Mouse (Mus musculus) adrenal gland, postnatal 14 days (tissue): ENCODE measurements around the gene Lpp. TPM values are rescaled to one million over a fixed set of nuclear protein-coding genes. Genes with fewer than 3 reads are reported as not detected.

Experiments used
- DNase-seq: peaks from one replicate; pipeline ENCODE4 v3.0.0; 2021; ENCODE audit warnings: mixed read lengths
- long read RNA-seq, 2 experiments: library from polyadenylated mRNA; stranded (forward); transcript quantifications; one replicate each; pipeline ENCODE4 v2.0.0; 2021
- total RNA-seq: library from RNA; stranded (reverse); gene quantifications from 2 replicates; pipeline ENCODE4 v1.2.3, GENCODE M21; 2021

Gene Lpp
- total RNA-seq, result 56.7 and 61.6 TPM in 2 replicates
- long read RNA-seq, experiment 1, partial matches to known transcripts, result 1 of 9 reads
- long read RNA-seq, experiment 1, other reads (novel, unspliced or antisense), result 8 of 9 reads
- long read RNA-seq, experiment 2, full-length matches to known transcripts, result 1 of 10 reads
- long read RNA-seq, experiment 2, partial matches to known transcripts, result 0 of 10 reads
- long read RNA-seq, experiment 2, other reads (novel, unspliced or antisense), result 9 of 10 reads

DNA sequence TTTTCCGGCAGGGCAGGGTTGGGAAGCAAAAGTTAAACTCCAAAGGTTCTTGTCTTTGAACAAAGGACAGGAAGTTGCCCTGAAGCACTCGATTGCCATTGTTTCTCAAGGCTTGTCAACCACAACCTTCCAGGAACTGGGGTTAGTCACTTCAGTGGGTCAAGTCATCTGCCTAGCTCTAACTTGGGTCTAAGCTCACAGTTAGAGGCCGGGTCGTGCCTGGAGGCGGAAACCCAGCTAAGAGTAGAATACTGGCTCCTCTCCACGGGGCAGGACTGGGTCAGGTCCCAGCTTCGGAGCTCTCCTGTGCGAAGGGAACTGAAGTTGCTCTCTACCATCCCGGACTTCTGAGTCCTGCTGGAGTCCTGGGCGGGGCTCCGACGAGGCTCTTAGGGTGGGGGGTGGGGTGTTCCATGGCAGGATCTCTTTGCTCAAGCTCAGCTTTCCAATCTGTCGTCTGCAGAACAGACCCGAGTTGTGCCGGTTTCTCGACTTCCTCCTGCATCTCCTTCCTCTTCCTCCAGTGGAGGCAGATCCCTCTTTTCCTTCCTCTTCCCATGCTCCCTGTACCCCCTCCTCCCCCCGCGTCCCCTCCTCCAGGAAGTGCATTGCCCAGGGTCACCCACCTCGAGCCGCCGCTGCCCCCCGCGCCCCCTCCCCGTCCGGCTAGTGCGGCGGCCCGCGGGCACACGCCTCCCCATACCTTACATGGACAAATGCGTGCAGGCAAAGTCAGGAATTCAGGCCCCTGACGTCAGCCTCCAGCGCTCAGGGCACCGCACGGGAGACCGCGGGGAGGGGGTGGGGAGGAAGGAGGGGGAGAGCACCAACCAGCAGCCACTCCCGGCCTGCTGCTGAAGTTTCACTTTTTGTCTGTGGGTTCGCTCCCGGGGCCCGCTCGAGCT lies at the start of gene Lpp:
Lpp (plus strand) TSS at position 857 of the 905 bp plus-strand sequence.
- DNase-seq, result peak; percentile 89

DNA sequence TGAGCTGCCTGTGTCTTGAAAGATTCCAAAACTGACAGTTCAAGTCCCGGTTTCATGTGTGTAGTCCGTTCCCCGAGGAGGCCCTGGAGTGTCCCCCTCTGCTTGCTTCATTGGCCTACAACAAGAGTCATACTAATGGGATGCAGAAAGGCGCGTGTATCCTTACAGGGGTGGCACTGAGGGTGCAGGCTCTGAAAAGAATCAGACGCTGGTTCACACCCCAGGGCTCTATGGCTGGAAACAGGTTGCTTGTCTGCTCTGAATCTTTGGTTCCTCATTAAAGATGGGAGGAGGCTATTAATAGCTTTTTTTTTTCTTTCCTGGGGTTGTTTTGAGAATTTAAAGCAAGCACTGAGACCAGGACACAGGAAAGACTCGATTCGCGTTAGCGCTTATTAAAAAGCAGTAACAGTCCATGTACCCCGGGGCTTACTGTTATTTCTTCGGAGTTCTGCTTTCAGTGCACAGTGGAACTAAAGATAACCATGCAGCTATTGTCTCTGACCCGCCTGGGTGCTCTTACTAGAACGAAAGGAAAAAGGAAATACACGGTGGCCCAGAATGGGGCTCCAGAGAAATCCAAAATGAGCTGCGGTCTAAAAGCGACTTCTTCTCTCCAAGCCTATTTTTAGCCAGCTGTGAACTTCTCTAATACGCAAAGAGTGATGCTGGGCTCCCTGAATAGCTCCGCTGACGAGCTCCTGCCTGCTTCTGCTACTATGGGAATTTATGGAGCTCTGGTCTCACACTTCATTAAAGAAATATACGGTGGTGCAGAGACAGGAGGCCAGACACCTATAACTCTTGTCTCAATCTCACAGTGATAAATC lies 45.5 kb upstream of the Lpp start:
- peak; percentile 21 for DNase-seq

DNA sequence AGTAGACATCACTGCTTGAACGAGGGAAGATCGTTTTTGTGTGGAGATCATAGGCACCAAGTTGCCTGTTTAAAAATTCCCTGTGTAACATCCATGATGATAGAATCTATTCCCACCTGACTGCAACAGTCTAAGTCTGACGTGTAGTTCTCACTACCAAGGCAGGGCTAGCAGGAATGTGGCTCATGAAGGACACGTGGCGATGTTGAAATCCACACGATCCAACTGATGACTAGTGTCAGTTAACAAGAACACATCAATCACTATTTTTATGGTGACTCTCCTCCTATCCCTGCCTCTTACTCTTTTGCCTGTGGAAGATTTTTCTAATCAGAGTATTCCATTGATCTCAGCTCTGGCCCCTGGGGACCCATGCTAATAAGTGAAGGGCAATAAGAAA lies 43.0 kb upstream of the Lpp start:
- DNase-seq, result no peak

DNA sequence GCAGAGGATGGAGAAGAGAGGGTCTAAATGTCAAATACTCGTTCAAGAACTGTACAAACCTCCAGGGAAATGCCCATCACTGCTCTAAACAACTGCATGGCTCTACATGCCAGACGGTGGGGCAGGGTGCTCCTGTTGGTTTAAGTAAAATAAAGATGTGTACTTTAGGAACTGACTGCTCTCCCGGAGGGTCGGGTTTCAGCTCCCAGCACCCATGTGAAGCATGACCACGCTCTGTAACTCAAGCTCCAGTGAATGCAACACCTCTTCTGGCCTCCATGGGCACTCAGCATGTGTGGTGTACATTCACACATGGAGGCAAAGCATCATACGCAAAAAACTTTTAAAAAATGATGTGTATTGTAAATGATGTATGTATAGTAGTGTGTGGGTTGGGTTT lies 42.6 kb upstream of the Lpp start:
- no peak for DNase-seq

DNA sequence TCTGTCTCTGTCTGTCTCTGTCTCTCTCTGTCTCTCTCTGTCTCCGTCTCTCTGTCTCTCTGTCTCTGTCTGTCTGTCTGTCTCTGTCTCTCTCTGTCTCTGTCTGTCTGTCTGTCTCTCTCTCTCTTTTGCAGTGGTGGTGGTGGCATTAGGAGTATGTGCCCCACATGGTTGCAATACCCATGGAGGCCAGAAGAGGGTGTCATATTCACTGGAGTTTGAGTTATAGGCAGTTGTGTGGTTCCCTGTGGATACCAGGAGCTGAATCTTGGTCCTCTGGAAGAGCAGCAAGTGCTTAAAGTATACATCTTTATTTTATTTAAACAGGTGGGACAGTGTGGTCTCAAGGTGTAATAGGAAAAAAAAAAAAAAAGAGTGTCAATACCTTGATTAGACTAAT lies 41.5 kb upstream of the Lpp start:
- DNase-seq, result no peak

DNA sequence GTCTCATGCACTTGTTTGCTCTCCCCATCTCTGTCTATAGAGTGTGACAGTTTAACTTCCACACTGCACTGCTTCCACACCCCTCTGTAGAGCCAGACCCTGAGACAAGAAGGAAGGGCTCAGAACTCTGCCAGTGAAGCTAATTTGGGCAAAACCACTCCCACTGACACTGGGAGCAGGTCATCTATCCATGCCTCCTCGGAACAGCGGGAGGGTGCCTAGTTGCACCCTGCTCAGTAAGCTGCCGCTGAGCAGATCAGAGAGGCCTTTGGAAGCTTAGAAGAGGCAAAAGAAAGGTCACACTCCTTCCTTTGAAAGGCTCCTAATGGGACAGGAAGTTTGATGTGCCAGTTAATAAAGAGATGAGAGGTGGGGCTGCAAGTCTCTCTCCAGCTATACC lies 39.5 kb upstream of the Lpp start:
- DNase-seq, result no peak

DNA sequence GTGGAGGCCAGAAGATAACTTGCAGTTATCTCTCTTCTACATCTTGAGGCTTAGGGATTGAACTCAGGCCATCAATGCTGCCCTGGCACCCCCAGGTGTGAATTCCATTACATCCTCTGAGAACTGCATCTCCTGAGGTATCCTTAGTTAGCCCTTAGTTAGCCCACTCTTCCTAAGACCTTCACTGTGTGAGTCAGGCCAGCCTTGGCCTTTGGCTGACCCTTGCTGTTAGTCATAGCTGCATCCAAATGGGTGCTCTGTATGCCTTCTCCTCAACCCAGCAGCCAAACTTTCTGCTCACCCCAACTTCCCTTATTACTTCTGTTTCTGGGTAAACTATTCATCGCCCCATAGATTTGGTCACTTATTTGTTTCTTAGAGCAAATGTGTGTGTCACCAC lies 31.6 kb upstream of the Lpp start:
- DNase-seq, result peak; percentile 53

DNA sequence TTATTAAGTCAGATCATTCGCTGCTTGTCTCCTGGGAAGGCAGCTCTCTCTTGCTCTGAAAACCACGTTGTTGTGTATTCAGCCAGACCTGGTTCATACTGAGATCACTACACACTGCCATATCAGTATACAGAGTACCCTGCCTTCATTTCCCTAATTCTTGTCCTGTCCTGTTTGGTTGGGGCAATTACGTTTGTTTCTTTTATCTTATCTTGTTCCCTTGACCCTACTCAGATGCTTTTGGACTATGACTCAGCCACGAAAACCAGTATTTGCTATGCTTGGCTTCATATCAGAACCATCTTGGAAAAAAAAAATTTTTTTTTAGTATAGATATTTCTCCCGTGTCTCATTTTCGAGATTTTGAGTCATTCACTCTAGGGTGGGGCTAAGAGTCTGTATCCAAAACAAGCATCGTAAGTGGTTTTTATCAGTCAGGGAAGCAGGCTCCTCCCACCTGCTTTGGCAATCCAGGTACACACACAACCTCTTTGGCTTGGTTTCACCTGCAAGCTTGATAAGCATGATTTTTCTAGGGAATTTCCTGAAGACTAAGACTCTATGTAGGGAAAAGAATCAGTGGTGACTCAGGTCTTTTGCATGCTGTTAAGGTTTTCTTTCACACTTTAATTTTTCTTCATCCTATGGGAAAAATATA lies 29.1 kb upstream of the Lpp start:
- DNase-seq, result no peak

DNA sequence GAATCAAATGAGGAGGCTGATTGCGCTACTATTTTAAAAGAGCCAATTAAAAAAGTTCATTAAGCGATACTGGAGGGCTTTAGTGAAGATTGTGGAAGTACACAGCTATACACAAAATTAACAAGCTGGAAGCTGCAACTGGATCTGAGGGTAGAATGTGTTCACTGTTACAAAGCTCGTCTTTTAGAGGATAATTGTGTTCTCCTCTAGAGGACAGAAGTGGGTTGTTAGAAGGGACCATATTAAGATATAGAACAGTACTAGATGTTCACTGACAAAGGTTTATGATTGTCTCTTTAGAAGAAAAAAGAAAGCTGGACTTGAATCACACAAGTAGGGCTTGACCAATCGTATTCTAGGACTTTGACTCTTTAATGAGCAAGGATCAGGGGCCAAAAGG lies 27.4 kb upstream of the Lpp start:
- DNase-seq, result no peak

DNA sequence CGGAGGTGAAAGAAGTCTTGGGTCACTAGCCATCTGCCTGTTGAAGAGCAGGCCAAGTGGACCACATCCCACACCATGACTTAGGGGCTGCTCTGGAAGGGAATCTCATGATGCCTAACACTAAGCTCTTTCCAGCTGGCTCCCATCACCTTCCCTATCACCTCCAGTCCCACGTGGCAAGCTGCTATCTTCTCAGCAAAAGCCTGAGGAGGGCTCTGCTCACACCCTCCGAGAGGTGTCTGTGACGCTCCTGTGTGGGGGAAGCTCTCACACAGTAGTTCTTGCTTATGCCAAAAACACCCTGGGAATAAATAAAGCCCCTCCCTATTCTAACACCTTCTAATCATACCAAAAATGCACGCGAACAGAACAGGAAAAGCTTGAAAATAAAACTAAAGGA lies 26.2 kb upstream of the Lpp start:
- DNase-seq, result no peak

DNA sequence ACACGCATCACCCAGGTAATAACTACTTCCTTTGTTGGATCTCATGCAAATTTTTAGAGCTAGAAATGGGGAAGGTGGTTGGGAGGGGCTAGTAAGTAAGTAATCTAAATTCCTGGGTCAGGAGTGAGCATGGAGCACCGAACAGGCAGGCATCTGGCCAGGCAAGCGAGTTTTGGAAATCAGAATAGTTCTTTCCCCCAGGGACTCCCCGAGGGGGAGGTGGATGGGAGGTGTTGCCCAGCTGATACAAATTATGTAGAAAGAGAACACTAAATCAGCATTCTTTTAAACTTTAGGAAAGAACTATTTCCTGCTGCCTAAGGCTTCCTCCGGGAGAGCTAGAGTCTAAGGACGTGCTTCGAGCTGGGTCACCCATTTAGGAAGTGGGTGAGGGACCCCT lies 25.8 kb upstream of the Lpp start:
- peak; percentile 53 for DNase-seq

DNA sequence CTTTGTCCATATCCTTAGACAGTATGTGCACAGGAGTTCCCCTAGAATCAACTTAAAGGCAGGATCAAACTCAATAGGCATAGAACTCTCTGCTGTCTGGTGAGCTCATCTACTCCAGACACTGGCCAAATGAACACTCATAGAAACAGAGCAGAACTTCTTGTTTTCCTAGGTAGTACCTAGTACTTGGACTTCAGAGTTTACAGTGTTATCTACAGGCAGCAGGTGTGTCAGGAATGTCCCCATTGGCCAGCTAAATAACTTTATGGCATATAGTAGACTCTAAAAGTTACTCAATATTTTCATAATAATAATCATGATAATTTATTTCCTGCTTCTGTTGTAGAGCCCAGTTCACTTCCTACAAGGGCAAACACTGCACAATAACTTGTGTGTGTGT lies 16.8 kb upstream of the Lpp start:
- DNase-seq, result no peak

DNA sequence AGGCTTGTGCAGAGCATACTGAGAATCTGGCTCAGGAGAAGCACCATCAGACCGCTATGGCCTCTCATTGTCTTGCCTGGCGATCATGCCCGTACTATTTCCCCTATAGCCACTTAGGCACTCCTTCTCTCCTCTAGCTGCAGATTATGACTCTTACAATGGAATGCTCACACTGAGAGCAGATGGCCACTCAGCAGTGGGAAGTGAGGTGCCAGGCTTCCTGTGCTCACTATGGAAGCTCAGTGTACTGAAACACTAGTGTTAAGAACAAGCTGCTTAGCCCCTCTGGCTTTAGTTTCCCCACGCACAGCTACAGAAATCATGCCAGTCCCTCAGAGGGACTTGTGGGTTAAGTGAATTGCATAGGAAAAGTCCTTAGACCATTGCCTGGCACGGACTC lies 2.7 kb upstream of the Lpp start:
- no peak for DNase-seq

DNA sequence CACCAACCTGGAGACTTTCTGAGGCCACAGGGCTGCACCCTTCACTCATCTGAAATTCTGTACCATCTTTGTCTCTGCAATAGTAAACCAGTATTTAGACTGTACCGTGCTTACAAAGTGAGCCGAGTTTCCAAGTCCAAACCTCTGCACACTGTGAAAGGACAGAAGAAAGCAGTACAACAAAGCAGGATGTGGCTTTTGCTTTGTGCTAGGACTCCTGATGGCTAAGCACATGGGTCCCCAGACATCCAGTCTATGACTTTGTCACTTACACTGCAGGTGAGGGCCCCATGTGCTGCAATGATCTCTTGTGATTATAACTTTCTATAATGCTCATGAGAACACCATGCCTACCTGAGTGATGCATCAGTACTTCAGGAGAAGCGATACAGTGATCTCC lies 2.2 kb upstream of the Lpp start:
- no peak for DNase-seq

DNA sequence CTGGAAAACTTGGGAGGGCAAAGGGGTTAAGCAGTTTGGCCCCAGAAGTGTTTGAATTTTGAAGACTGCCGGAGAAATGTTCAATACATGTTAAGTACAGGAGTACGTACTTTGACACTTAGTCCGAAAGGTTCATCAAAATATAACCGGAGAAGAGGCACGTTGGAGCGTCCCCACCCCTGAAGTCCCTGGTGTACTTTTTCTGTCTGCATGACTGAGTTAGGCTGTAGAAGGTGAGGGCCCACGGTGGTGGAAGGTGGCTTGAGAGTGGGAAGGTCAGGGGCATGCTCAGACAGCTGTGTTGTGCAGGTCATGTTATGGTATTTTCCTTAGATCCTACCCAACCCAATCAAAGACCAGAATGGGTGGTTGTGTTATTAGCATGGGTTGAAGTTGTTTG lies 1.4 kb upstream of the Lpp start:
- no peak for DNase-seq

DNA sequence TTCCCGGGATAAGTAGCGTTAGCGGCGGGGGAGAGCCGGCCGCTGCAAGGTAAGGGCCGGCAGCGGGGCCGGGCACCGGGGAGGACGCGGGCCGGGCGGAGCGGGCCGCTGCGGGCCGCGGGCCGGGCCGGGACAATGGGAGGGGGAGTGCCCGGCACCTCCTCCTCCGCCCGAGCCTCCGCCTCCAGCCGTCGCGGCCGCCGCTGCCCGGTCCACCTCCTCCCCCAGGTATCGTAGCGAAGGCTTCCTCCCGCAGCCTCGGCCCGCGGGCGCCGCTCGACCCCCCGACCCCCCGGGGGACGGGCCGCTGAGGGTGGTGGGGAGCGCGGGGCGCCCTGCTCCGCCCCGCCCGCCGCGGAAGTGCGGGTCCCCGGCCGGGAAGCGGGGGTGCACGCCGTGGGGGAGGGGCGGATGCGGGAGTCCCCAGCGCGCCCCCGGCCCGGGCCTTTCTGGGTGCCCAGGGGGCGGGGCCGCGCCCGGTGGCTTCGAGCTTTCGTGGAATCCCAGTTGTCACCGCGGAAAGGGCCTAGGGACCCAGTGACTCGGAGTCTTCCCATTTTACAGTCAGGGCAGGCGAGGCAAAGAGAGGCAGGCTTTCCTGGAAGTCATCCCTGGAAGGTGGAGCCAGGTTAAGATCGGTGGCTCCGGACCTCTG lies 376 bp downstream of the Lpp start:
- peak; percentile 88 for DNase-seq

DNA sequence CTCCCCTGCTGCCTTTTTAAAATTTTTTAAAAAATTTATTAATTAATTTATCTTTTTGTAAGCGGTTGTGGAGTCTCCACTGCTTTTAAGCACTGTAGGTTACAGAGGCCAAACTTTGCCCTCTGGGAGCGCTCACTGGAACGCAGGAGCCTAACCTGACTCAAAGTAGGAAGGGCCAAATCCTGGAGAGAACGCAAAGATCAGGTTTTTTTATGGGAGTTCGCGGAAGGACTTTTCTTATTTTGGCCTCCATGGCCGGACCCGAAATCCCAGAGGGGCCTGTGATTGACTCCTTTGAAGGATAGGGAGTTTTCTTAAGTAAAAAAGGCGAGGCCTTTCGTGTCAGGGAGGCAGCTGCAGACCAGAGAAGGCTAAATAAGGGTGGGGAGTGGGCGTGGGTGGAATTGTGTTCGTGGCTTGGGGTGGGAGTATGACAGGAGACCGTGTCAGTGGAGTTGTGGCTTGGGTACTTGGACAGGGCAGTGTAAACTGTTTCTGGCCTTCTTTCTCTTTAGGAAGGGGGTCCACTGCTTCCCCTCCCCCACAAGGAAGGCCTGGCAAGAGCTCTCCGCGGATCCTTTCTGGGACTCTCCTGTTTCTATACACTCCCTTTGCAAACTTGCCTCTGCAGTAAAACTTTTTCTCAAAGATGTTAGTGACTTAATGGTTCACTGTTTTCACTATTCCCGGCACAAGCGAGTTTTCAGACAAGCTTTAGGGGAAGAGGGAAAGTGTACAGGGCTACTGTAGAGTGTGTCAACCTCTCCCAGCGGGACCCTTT lies 1.1 kb downstream of the Lpp start:
- peak; percentile 61 for DNase-seq

DNA sequence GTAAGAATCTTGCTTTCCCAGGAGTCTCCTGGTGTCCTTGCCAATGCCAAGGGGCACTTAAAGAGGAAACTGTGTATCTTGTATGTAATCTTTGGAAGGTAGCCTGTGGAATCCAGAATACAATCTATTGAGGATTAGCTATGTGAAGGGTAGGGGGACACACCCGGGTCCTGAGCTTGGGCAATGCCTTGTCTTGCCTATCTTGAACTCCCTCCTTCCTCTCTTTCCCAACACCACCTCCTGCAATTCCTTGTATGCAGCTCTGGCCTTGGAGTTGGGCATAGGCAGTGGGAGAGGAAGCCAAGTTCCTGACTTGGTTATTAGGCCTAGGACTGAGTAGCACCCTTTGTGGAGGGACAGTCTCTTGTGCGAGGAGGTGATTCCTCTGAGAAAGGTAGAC lies 1.8 kb downstream of the Lpp start:
- DNase-seq, result peak; percentile 60

DNA sequence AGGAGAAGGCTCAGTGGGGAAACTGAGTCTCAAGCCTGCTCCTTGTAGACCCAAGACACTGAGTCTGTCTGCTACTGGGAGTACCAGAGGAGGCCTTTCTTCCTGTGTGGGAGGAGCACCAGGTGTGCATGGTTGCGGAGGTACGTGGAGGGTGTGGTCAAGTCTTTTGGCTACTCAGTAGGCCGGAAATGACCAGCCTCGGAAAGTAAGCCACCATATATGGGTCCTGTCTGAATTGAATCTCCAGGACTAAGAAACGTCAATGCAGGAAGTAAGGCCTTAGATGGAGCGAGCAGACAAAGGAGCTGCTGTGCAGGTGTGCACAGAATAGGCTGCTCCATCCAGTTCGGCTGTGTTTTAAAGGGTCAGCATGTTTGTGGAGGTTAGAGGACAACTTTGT lies 3.2 kb downstream of the Lpp start:
- no peak for DNase-seq

DNA sequence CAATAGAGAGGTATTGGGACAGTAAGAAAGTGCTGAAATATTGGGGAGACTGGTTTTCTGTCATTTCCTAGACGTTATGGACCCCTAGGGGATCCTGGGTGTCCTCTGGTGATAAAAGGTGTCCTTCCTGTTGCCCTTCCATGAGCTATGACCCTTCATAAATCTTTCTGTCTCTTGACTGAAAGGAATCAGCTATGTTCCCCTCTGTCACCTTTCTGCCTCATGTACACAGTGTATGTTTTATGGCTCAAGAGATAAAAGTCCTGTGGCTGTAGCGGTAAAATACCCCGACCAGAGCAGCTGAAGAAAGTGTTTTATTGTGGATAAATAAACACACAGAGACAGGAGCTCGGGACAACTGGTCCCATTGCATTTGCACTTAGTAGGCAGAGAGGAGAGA lies 5.2 kb downstream of the Lpp start:
- DNase-seq, result no peak

DNA sequence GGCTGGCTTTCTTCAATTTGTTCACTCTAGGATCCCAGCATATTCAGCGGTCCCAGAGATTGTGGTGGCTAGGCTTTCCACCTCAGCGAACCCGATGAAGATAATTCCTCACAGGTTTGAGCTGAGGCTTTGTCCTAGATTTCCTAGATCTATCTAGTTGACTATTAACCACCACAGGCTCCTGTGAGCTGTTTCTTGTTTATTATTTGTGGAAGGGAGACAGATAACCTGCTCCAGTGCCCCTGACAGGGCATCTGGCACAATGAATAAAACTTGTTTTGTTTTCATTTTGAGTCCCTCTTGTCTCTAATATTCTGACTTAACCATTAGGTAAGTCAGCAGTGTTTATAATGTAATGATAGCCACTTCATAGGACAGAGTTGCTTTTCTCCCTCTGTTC lies 5.6 kb downstream of the Lpp start:
- DNase-seq, result no peak
